Mouse (Mus musculus) kidney, embryonic 16.5 days (tissue): ENCODE results near the gene Dct. TPM values are rescaled to one million over a fixed set of nuclear protein-coding genes. Genes with fewer than 3 reads are reported as not detected.
A peak's percentile ranks its signal among the peaks of the same experiment; 100 is the strongest.

Experiments used
- ATAC-seq: fragments of 200-750 bp; cut with Nextera tagmentation; 2 replicates; pipeline ENCODE4 v1.8.0; 2017; ENCODE audit warnings: moderate TSS enrichment; ENCODE audit not compliant: low FRiP score, low TSS enrichment
- H3K27ac ChIP-seq: fragments of 300-500 bp; sonication (generic); 2 replicates; pipeline ENCODE4 v1.5.1; 2014; ENCODE audit warnings: low read length
- H3K27me3 ChIP-seq: fragments of 300-500 bp; sonication (generic); 2 replicates; pipeline ENCODE4 v1.6.1; 2014; ENCODE audit warnings: low read length, control low read depth, mixed read lengths; ENCODE audit not compliant: insufficient read depth
- H3K36me3 ChIP-seq: fragments of 300-500 bp; sonication (generic); 2 replicates; pipeline ENCODE4 v1.6.1; 2014; ENCODE audit warnings: low read length, control low read depth, mixed read lengths; ENCODE audit not compliant: insufficient read depth
- H3K4me1 ChIP-seq: fragments of 300-500 bp; sonication (generic); 2 replicates; pipeline ENCODE4 v1.6.1; 2014; ENCODE audit warnings: low read length, control low read depth, mixed read lengths; ENCODE audit not compliant: insufficient read depth
- H3K4me2 ChIP-seq: fragments of 300-500 bp; sonication (generic); replicated peaks from 2 replicates; pipeline ENCODE4 v1.6.1; 2014; ENCODE audit warnings: low read depth, low read length
- H3K4me3 ChIP-seq: fragments of 300-500 bp; sonication (generic); 2 replicates; pipeline ENCODE4 v1.5.1; 2014; ENCODE audit warnings: mild to moderate bottlenecking, low read length
- H3K9ac ChIP-seq: fragments of 300-500 bp; sonication (generic); replicated peaks from 2 replicates; pipeline ENCODE4 v1.6.1; 2014; ENCODE audit warnings: low read length
- H3K9me3 ChIP-seq: fragments of 300-500 bp; sonication (generic); 2 replicates; pipeline ENCODE4 v1.6.1; 2016; ENCODE audit warnings: low read length, control low read depth
- WGBS: fragments of 180-500 bp; shearing (Covaris S2); extraction: QIAGEN DNeasy Blood & Tissue Kit; methylation state at CpG from one replicate; pipeline ENCODE4 v1.1.7; 2014; 5-methylcytosine and 5-hydroxymethylcytosine counted together
- polyA plus RNA-seq: library from polyadenylated mRNA; unstranded; fragments of >200 nt; fragmentation: Nextera tagmentation; extraction: Ambion mirVana; gene quantifications from 2 replicates; pipeline ENCODE4 v1.2.1, GENCODE M21; 2015

Gene Dct
- polyA plus RNA-seq, 1 experiment from 2014 or later = 0.76 TPM

- H3K36me3 ChIP-seq = no peaks in the 10 kb centered on the region
- 35% methylated on average over 11 of the region's 11 CpGs for WGBS
- no peak for ATAC-seq
- no peaks in the 10 kb centered on the region for H3K4me1 ChIP-seq
- H3K4me2 ChIP-seq = no peak overlapping the region
- no peak overlapping the region for H3K4me3 ChIP-seq
- no peak overlapping the region for H3K9ac ChIP-seq
- H3K27ac ChIP-seq = no peak overlapping the region
- no peaks in the 10 kb centered on the region for H3K9me3 ChIP-seq
- no peaks in the 10 kb centered on the region for H3K27me3 ChIP-seq
These were observed 28.6 kb upstream of the Dct start for GRCm38 (mm10) chr14:118080606-118081005.

DNA sequence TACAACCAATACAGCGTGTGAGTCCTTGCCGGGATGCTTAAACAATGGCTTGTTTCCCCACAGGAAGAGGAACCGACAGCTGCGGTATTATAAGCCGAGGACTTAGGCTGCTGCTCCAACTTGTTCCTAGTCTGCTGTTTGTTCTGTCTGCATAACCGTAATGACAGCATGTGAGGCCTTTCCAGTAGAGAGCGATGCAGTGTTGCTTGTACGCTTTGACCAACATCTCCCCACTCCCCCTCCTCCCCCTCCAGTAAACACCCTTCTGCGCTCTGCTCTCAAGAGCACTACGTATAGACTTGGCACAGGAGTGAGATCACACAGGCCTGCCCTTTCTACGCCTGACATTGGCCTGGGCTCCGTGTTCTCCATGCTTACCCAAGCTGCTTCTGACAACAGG, 18.1 kb upstream of the Dct start:
- no peak overlapping the region for H3K9ac ChIP-seq
- 82% methylated on average over 12 of the region's 12 CpGs for WGBS
- no peaks in the 10 kb centered on the region for H3K9me3 ChIP-seq
- H3K36me3 ChIP-seq = no peaks in the 10 kb centered on the region
- no peaks in the 10 kb centered on the region for H3K4me1 ChIP-seq
- H3K4me2 ChIP-seq = no peak overlapping the region
- no peak overlapping the region for H3K27ac ChIP-seq
- peak; percentile 39; the same call in 1 of the 2 replicates for ATAC-seq
- no peaks in the 10 kb centered on the region for H3K27me3 ChIP-seq
- no peak overlapping the region for H3K4me3 ChIP-seq

GRCm38 (mm10) chr14:118069439-118070079, 17.5 kb upstream of the Dct start:
- Histone ChIP-seq H3K9ac (no peak overlapping the region), H3K4me2 (no peak overlapping the region), H3K36me3 (no peaks in the 10 kb centered on the region), H3K4me1 (no peaks in the 10 kb centered on the region), H3K4me3 (no peak overlapping the region), H3K27me3 (no peaks in the 10 kb centered on the region), H3K9me3 (no peaks in the 10 kb centered on the region), H3K27ac (no peak overlapping the region)
- 77% methylated on average over 12 of the region's 12 CpGs for WGBS
- no peak for ATAC-seq

- ATAC-seq = no peak
- no peaks in the 10 kb centered on the region for H3K9me3 ChIP-seq
- no peak overlapping the region for H3K27ac ChIP-seq
- no peak overlapping the region for H3K4me3 ChIP-seq
- no peaks in the 10 kb centered on the region for H3K4me1 ChIP-seq
- no peaks in the 10 kb centered on the region for H3K36me3 ChIP-seq
- no peak overlapping the region for H3K4me2 ChIP-seq
- H3K27me3 ChIP-seq = no peaks in the 10 kb centered on the region
- H3K9ac ChIP-seq = no peak overlapping the region
- 79% methylated on average over 7 of the region's 7 CpGs for WGBS
These were observed 9.9 kb upstream of the Dct start for GRCm38 (mm10) chr14:118061766-118062432.

DNA sequence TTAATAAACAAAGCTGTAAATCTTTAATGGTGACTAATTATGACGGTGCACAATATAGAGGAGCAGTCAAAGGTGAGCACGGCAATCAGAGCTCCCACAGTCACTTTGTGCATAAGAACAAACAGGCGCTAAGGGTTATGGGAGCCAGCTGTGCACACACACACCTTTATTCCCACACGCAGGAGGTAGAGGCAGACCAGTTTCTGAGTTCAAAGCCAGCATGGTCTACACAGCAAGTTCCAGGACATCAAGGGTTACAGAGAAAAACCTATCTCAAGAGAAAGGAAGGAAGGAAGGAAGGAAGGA, 6.5 kb upstream of the Dct start:
- no peak for ATAC-seq
- Histone ChIP-seq H3K4me3 (no peak overlapping the region), H3K4me2 (no peak overlapping the region), H3K4me1 (no peaks in the 10 kb centered on the region), H3K27me3 (no peaks in the 10 kb centered on the region), H3K27ac (no peak overlapping the region), H3K9me3 (no peaks in the 10 kb centered on the region), H3K9ac (no peak overlapping the region), H3K36me3 (no peaks in the 10 kb centered on the region)
- 76% methylated on average over 4 of the region's 4 CpGs for WGBS

GRCm38 (mm10) chr14:118057696-118058580, 5.9 kb upstream of the Dct start:
- H3K27ac ChIP-seq = no peak overlapping the region
- no peak for ATAC-seq
- no peaks in the 10 kb centered on the region for H3K27me3 ChIP-seq
- 85% methylated on average over 25 of the region's 25 CpGs for WGBS
- no peak overlapping the region for H3K9ac ChIP-seq
- no peaks in the 10 kb centered on the region for H3K4me1 ChIP-seq
- no peak overlapping the region for H3K4me3 ChIP-seq
- H3K9me3 ChIP-seq = no peaks in the 10 kb centered on the region
- no peak overlapping the region for H3K4me2 ChIP-seq
- H3K36me3 ChIP-seq = no peaks in the 10 kb centered on the region

DNA sequence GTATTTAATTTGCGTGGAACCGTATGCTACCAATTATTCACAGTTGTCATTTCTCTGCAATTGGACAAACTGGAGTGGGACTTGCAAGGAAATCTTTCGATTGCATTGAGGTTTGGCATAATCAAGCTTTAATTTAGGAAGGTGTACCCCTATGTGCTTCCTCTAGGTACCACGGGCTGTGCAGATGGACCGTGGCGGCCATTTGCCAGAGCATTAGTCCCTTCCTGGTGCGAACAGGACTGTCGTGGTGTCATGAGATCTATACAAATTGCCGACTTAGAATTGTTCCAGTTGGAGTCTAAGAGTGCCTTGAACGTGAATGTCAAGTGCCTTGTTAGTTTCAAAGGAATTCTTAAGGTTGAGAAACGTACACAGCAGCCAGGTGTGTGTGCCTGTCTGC, 726 bp upstream of the Dct start:
- 83% methylated on average over 11 of the region's 11 CpGs for WGBS
- no peak for ATAC-seq
- Histone ChIP-seq H3K4me3 (no peak overlapping the region), H3K36me3 (no peaks in the 10 kb centered on the region), H3K4me2 (no peak overlapping the region), H3K9me3 (no peaks in the 10 kb centered on the region), H3K27ac (no peak overlapping the region), H3K4me1 (0 out of 2 replicates have a peak, but pooled peaks cover 4% of the 10 kb centered on the region), H3K9ac (no peak overlapping the region), H3K27me3 (no peaks in the 10 kb centered on the region)

DNA sequence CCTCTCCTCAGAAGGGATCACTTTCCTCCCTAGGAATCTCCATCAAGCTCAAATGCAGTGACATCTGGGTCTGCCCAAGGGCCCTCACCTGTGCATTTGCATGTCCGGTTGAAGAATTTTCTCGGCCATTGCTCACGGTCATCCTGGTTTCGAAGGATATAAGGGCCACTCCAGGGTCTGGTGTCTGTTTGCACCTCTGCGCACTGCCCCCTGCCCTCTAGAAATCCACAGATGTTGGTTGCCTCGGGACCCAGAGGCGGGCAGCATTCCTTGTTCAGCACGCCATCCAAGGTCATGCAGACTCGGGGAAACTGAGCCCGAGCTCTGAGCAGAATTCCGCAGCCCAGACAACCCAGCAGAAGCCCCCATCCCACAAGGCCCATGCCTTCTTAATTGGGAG, 648 bp downstream of the Dct start:
- no peak for ATAC-seq
- Histone ChIP-seq H3K4me3 (no peak overlapping the region), H3K9ac (no peak overlapping the region), H3K36me3 (no peaks in the 10 kb centered on the region), H3K4me1 (0 out of 2 replicates have a peak, but pooled peaks cover 4% of the 10 kb centered on the region), H3K9me3 (no peaks in the 10 kb centered on the region), H3K4me2 (no peak overlapping the region), H3K27me3 (no peaks in the 10 kb centered on the region), H3K27ac (no peak overlapping the region)
- 84% methylated on average over 11 of the region's 11 CpGs for WGBS

- no peak overlapping the region for H3K27ac ChIP-seq
- WGBS = 77% methylated on average over 12 of the region's 12 CpGs
These were observed 1.1 kb downstream of the Dct start for GRCm38 (mm10) chr14:118050990-118051389.

More at GRCm38 (mm10) chr14:118050990-118051389, 1.1 kb downstream of the Dct start:
- Histone ChIP-seq H3K9ac (no peak overlapping the region), H3K27me3 (no peaks in the 10 kb centered on the region), H3K4me2 (no peak overlapping the region), H3K36me3 (no peaks in the 10 kb centered on the region), H3K4me1 (0 out of 2 replicates have a peak, but pooled peaks cover 4% of the 10 kb centered on the region), H3K9me3 (no peaks in the 10 kb centered on the region), H3K4me3 (no peak overlapping the region)
- ATAC-seq = 0 out of 2 replicates have a peak, but pooled peaks have one; percentile 19
